Mouse (Mus musculus) testis, postnatal 10 days (tissue): ENCODE data around the gene Eif2ak4.

Experiments used
- DNase-seq: peaks from one replicate; pipeline ENCODE4 v3.0.0; 2021; ENCODE audit warnings: low spot score

The Eif2ak4 gene

GRCm38 (mm10) chr2:118405568-118405967 lies 17.1 kb downstream of the Eif2ak4 start:
- no peak for DNase-seq

- no peak for DNase-seq
These were observed 18.4 kb downstream of the Eif2ak4 start for GRCm38 (mm10) chr2:118406811-118407210.

- DNase-seq: no peak
These were observed 20.0 kb downstream of the Eif2ak4 start for GRCm38 (mm10) chr2:118408336-118408895.

GRCm38 (mm10) chr2:118412821-118413220 lies 24.4 kb downstream of the Eif2ak4 start:
- no peak for DNase-seq

GRCm38 (mm10) chr2:118415601-118416355 lies 27.4 kb downstream of the Eif2ak4 start:
- DNase-seq: no peak

- DNase-seq: no peak
These were observed 29.7 kb downstream of the Eif2ak4 start for GRCm38 (mm10) chr2:118418076-118418475.

- no peak for DNase-seq
These were observed 33.5 kb downstream of the Eif2ak4 start for GRCm38 (mm10) chr2:118421951-118422350.

- DNase-seq: no peak
These were observed 34.0 kb downstream of the Eif2ak4 start for GRCm38 (mm10) chr2:118422385-118422784.

- DNase-seq: no peak
These were observed 39.9 kb downstream of the Eif2ak4 start for GRCm38 (mm10) chr2:118428296-118428695.

- DNase-seq: no peak
These were observed 40.9 kb downstream of the Eif2ak4 start for GRCm38 (mm10) chr2:118429297-118429696.

- no peak for DNase-seq
These were observed 42.2 kb downstream of the Eif2ak4 start for GRCm38 (mm10) chr2:118430630-118431029.

GRCm38 (mm10) chr2:118431589-118431988 lies 43.2 kb downstream of the Eif2ak4 start:
- DNase-seq: peak; percentile 61

GRCm38 (mm10) chr2:118442172-118442571 lies 53.8 kb downstream of the Eif2ak4 start:
- no peak for DNase-seq

GRCm38 (mm10) chr2:118442723-118443122 lies 54.3 kb downstream of the Eif2ak4 start:
- no peak for DNase-seq

GRCm38 (mm10) chr2:118445696-118446674 lies 57.6 kb downstream of the Eif2ak4 start:
- DNase-seq: peak; percentile 63

- DNase-seq: no peak
These were observed 59.8 kb downstream of the Eif2ak4 start for GRCm38 (mm10) chr2:118448181-118448580.

- no peak for DNase-seq
These were observed 62.6 kb downstream of the Eif2ak4 start for GRCm38 (mm10) chr2:118451056-118451455.

- no peak for DNase-seq
These were observed 68.6 kb downstream of the Eif2ak4 start for GRCm38 (mm10) chr2:118457029-118457428.

- DNase-seq: no peak
These were observed 69.2 kb downstream of the Eif2ak4 start for GRCm38 (mm10) chr2:118457463-118458261.

- no peak for DNase-seq
These were observed 73.2 kb downstream of the Eif2ak4 start for GRCm38 (mm10) chr2:118461480-118462165.

- DNase-seq: no peak
These were observed 75.1 kb downstream of the Eif2ak4 start for GRCm38 (mm10) chr2:118463480-118463879.
